Mouse (Mus musculus) kidney, adult 8-10 months (tissue): ENCODE results near the gene Pofut1.

Source experiments
- DNase-seq, 2 experiments: peaks; one replicate each; pipeline ENCODE4 v3.0.0; 2022

Pofut1 gene

GRCm38 (mm10) chr2:153241250-153242014 lies at the start of gene Pofut1, which contains the start of gene Plagl2:
Gene Pofut1 (plus strand): TSS chr2:153241533.
Gene Plagl2 (minus strand): TSS chr2:153241426.
- peak; percentile 87 to 88 for DNase-seq

GRCm38 (mm10) chr2:153194255-153194654 lies 47.1 kb upstream of the Pofut1 start:
- no peak for DNase-seq

GRCm38 (mm10) chr2:153198485-153198884 lies 42.8 kb upstream of the Pofut1 start:
- no peak for DNase-seq

- no peak for DNase-seq
Observed at GRCm38 (mm10) chr2:153199114-153199513, 42.2 kb upstream of the Pofut1 start.

- DNase-seq, result no peak
Observed at GRCm38 (mm10) chr2:153202766-153203165, 38.6 kb upstream of the Pofut1 start.

GRCm38 (mm10) chr2:153208149-153208548 lies 33.2 kb upstream of the Pofut1 start:
- no peak for DNase-seq

GRCm38 (mm10) chr2:153209286-153209685 lies 32.0 kb upstream of the Pofut1 start:
- DNase-seq, result no peak

- DNase-seq, result no peak
Observed at GRCm38 (mm10) chr2:153211451-153211850, 29.9 kb upstream of the Pofut1 start.

- no peak for DNase-seq
Observed at GRCm38 (mm10) chr2:153213351-153213750, 28.0 kb upstream of the Pofut1 start.

- no peak for DNase-seq
Observed at GRCm38 (mm10) chr2:153214771-153215259, 26.5 kb upstream of the Pofut1 start.

- DNase-seq, result no peak
Observed at GRCm38 (mm10) chr2:153215421-153215820, 25.9 kb upstream of the Pofut1 start.

- DNase-seq, result no peak
Observed at GRCm38 (mm10) chr2:153217826-153218340, 23.4 kb upstream of the Pofut1 start.

GRCm38 (mm10) chr2:153218516-153218915 lies 22.8 kb upstream of the Pofut1 start:
- DNase-seq, result no peak

- DNase-seq, result no peak
Observed at GRCm38 (mm10) chr2:153221620-153222019, 19.7 kb upstream of the Pofut1 start.

- DNase-seq, result no peak
Observed at GRCm38 (mm10) chr2:153222130-153222529, 19.2 kb upstream of the Pofut1 start.

GRCm38 (mm10) chr2:153222566-153222965 lies 18.8 kb upstream of the Pofut1 start:
- DNase-seq, result no peak

GRCm38 (mm10) chr2:153224946-153225594 lies 16.3 kb upstream of the Pofut1 start, which contains the start of gene Tspyl3:
Gene Tspyl3 (minus strand): TSS chr2:153225441.
- DNase-seq, result no peak

- no peak for DNase-seq
Observed at GRCm38 (mm10) chr2:153225595-153225953, 15.8 kb upstream of the Pofut1 start.

- no peak for DNase-seq
Observed at GRCm38 (mm10) chr2:153227959-153228358, 13.4 kb upstream of the Pofut1 start.

- DNase-seq, result no peak
Observed at GRCm38 (mm10) chr2:153228523-153228922, 12.8 kb upstream of the Pofut1 start.

- DNase-seq, result no peak
Observed at GRCm38 (mm10) chr2:153237193-153237592, 4.1 kb upstream of the Pofut1 start.

GRCm38 (mm10) chr2:153237891-153238290 lies 3.4 kb upstream of the Pofut1 start:
- no peak for DNase-seq

GRCm38 (mm10) chr2:153238406-153238805 lies 2.9 kb upstream of the Pofut1 start:
- no peak for DNase-seq
